Mouse (Mus musculus): Measurements from ENCODE around the gene Eif3f. TPM values are rescaled to one million over a fixed set of nuclear protein-coding genes. Genes with fewer than 3 reads are reported as not detected.

Gene Eif3f
- polyA plus RNA-seq, 1 experiment from 2014 or later = 90.8 TPM

DNA sequence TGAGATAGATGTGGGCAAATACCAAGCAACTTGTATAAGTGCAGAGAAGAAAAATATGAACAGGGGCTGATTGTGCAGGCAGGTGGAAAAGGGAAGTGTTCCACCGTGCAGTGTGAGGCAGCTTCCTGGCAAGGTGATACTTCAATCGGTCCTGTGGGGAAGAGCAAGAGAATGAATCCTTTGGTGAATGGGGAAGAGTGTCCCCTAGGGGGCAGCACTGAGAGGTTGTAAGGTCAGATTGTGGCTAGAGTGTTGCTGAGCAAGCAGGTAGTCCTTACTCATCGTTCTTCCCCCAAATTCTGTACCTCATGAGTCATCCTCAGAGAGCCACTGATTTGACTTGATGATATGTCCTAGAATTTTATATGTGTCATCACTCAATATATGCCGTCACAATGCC, 20.0 kb downstream of the Eif3f start:
- ATAC-seq (ENCODE audit: low FRiP score) = no peak
- no peak for DNase-seq (ENCODE audit: low spot score)
- Histone ChIP-seq H3K36me3 (replicated peaks; ENCODE audit: control insufficient read depth, insufficient read depth) (no peaks in the 10 kb centered on the region), H3K4me3 (replicated peaks; ENCODE audit: low read length) (no peak overlapping the region), H3K4me2 (replicated peaks) (no peak overlapping the region), H3K9ac (no peak overlapping the region), H3K4me1 (replicated peaks; ENCODE audit: control insufficient read depth, insufficient read depth, low read length) (0 out of 2 replicates have a peak, but pooled peaks cover 12% of the 10 kb centered on the region), H3K27me3 (ENCODE audit: control insufficient read depth, insufficient read depth, low read length) (peaks cover 21% of the 10 kb centered on the region), H3K27ac (no peak overlapping the region), H3K9me3 (ENCODE audit: control insufficient read depth, low read length) (no peaks in the 10 kb centered on the region)
- 72% methylated on average over 4 of the region's 4 CpGs for WGBS

- 81% methylated on average over 2 of the region's 2 CpGs for WGBS
- H3K4me2 ChIP-seq (replicated peaks) = no peak overlapping the region
- no peaks in the 10 kb centered on the region for H3K4me1 ChIP-seq (replicated peaks; ENCODE audit: control insufficient read depth, insufficient read depth, low read length)
- ATAC-seq (ENCODE audit: low FRiP score) (no peak), DNase-seq (ENCODE audit: low spot score) (no peak)
- no peaks in the 10 kb centered on the region for H3K36me3 ChIP-seq (replicated peaks; ENCODE audit: control insufficient read depth, insufficient read depth)
- H3K27me3 ChIP-seq (ENCODE audit: control insufficient read depth, insufficient read depth, low read length) = peaks cover under 1% of the 10 kb centered on the region; the same call in 1 of the 2 replicates
- H3K27ac ChIP-seq = no peak overlapping the region
- no peak overlapping the region for H3K4me3 ChIP-seq (replicated peaks; ENCODE audit: low read length)
- no peaks in the 10 kb centered on the region for H3K9me3 ChIP-seq (ENCODE audit: control insufficient read depth, low read length)
- no peak overlapping the region for H3K9ac ChIP-seq
These were observed 23.5 kb downstream of the Eif3f start for GRCm38 (mm10) chr7:108957734-108958133.

DNA sequence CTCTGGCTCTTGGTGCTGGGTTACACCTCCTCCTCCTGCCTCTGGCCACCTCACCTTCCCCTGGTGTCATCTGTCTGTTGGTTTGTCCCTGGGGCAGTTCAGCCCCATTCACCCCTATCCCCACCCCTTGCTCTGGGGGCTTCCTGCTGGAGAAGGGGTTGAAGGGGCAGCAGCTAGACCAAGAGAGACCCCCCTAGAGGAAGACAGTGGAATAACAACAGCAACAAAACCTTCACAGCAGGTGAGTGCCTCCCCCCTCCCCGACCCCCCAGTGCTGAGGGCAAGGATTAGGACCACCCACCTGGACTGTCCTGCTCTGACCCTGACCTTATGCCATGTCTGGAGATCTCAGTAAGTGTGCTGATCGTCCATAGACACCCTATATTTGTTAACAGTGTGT, 31.8 kb downstream of the Eif3f start:
- no peak overlapping the region for H3K27ac ChIP-seq
- H3K9me3 ChIP-seq (ENCODE audit: control insufficient read depth, low read length) = no peaks in the 10 kb centered on the region
- H3K27me3 ChIP-seq (ENCODE audit: control insufficient read depth, insufficient read depth, low read length) = no peaks in the 10 kb centered on the region
- no peak for DNase-seq (ENCODE audit: low spot score)
- no peak overlapping the region for H3K9ac ChIP-seq
- H3K4me3 ChIP-seq (replicated peaks; ENCODE audit: low read length) = no peak overlapping the region
- no peaks in the 10 kb centered on the region for H3K4me1 ChIP-seq (replicated peaks; ENCODE audit: control insufficient read depth, insufficient read depth, low read length)
- no peak for ATAC-seq (ENCODE audit: low FRiP score)
- H3K4me2 ChIP-seq (replicated peaks) = no peak overlapping the region
- H3K36me3 ChIP-seq (replicated peaks; ENCODE audit: control insufficient read depth, insufficient read depth) = no peaks in the 10 kb centered on the region
- 29% methylated on average over 2 of the region's 2 CpGs for WGBS

GRCm38 (mm10) chr7:108966742-108967362, 32.6 kb downstream of the Eif3f start:
- no peak overlapping the region for H3K9ac ChIP-seq
- DNase-seq (ENCODE audit: low spot score) (peak; percentile 82), ATAC-seq (ENCODE audit: low FRiP score) (peak; percentile 80)
- no peak overlapping the region for H3K27ac ChIP-seq
- H3K4me2 ChIP-seq (replicated peaks) = no peak overlapping the region
- no peaks in the 10 kb centered on the region for H3K27me3 ChIP-seq (ENCODE audit: control insufficient read depth, insufficient read depth, low read length)
- H3K36me3 ChIP-seq (replicated peaks; ENCODE audit: control insufficient read depth, insufficient read depth) = no peaks in the 10 kb centered on the region
- H3K4me3 ChIP-seq (replicated peaks; ENCODE audit: low read length) = no peak overlapping the region
- peaks cover 4% of the 10 kb centered on the region for H3K4me1 ChIP-seq (replicated peaks; ENCODE audit: control insufficient read depth, insufficient read depth, low read length)
- WGBS = 27% methylated on average over 7 of the region's 7 CpGs
- H3K9me3 ChIP-seq (ENCODE audit: control insufficient read depth, low read length) = no peaks in the 10 kb centered on the region

DNA sequence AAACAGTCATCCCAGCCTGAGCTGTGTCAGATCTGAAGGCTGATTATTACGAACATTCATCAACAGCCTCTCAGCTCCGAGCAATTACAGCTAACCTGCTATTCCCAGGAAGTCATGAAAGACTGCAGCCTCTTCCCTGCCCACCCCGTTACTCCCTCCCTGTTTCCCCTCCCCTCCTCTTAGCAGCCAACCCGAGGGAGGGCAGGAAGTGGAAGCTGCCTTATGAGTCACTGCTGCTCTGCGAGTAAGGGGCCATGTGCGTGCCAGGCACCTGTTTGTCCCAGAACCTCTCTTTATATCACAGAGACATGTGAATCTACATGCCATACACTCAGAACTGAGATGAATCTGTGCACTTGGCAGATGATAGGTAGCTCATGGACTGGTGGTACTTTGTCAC, 34.0 kb downstream of the Eif3f start:
- no peaks in the 10 kb centered on the region for H3K27me3 ChIP-seq (ENCODE audit: control insufficient read depth, insufficient read depth, low read length)
- peaks cover 16% of the 10 kb centered on the region for H3K4me1 ChIP-seq (replicated peaks; ENCODE audit: control insufficient read depth, insufficient read depth, low read length)
- no peaks in the 10 kb centered on the region for H3K9me3 ChIP-seq (ENCODE audit: control insufficient read depth, low read length)
- ATAC-seq (ENCODE audit: low FRiP score) = no peak
- WGBS = 54% methylated on average over 6 of the region's 6 CpGs
- H3K9ac ChIP-seq = no peak overlapping the region
- DNase-seq (ENCODE audit: low spot score) = no peak
- no peaks in the 10 kb centered on the region for H3K36me3 ChIP-seq (replicated peaks; ENCODE audit: control insufficient read depth, insufficient read depth)
- no peak overlapping the region for H3K27ac ChIP-seq
- H3K4me2 ChIP-seq (replicated peaks) = no peak overlapping the region
- no peak overlapping the region for H3K4me3 ChIP-seq (replicated peaks; ENCODE audit: low read length)

DNA sequence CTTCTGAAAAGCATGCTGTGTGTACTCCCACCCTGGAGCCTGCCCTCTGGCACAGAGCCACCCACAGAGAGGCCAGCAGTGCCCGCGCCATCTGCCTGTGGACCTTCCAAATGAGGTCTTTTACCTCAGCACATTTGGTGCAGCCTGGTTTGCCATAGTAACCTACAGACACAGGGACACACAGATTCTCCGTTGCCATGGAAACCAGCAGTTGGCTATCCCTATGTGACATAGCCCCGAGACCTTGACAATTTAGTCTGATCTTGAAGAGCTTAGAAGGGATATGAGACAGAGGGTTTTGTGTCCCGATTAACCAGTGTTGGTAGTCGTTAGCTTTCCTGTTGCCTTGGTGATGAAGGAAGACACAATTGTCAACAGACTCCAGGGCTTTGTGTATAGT, 38.1 kb downstream of the Eif3f start:
- Histone ChIP-seq H3K4me2 (replicated peaks) (no peak overlapping the region; the same call in 1 of the 2 replicates), H3K4me3 (replicated peaks; ENCODE audit: low read length) (no peak overlapping the region), H3K4me1 (replicated peaks; ENCODE audit: control insufficient read depth, insufficient read depth, low read length) (peaks cover 18% of the 10 kb centered on the region), H3K9me3 (ENCODE audit: control insufficient read depth, low read length) (no peaks in the 10 kb centered on the region), H3K27ac (peak overlapping the region; percentile 73), H3K27me3 (ENCODE audit: control insufficient read depth, insufficient read depth, low read length) (no peaks in the 10 kb centered on the region), H3K9ac (no peak overlapping the region), H3K36me3 (replicated peaks; ENCODE audit: control insufficient read depth, insufficient read depth) (no peaks in the 10 kb centered on the region)
- DNase-seq (ENCODE audit: low spot score) (peak; percentile 74), ATAC-seq (ENCODE audit: low FRiP score) (peak; percentile 88)
- 19% methylated on average over 6 of the region's 6 CpGs for WGBS

DNA sequence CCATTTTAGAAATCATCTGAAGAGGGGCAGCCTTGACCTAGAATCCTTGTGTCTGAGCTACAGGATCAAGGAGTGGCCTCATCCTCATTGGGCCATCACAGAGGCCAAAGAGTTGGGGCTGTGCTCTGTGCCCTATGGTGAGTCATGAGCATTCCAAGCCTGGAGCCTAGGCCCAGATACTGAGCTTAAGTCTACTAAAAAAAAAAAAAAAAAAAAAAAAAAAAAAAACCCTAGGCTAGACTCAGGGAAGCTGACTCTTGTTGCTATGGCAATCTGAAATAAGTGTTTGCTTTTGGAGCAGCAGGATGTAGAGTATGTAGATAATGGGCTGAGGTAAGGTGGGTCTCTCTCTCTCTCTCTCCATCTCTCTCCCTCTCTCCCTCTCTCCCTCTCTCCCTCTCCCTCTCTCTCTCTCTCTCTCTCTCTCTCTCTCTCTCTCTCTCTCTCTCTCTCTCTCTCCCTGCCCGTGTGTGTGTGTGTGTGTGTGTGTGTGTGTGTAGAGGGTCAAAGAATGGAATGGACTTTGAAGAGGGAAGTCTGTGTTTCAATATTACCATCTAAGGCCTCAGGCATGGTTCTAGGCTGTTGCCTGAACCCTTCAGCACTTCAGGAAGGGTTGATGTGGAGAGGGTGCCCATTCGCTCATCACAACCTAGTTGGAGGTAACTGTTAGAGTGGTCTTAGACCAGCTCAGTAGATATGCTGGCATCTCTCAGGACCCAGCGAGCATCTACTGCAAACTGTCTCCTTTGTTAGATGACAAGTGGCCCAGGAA, 51.9 kb downstream of the Eif3f start:
- Histone ChIP-seq H3K27me3 (ENCODE audit: control insufficient read depth, insufficient read depth, low read length) (no peaks in the 10 kb centered on the region), H3K4me2 (replicated peaks) (no peak overlapping the region), H3K9me3 (ENCODE audit: control insufficient read depth, low read length) (no peaks in the 10 kb centered on the region), H3K4me1 (replicated peaks; ENCODE audit: control insufficient read depth, insufficient read depth, low read length) (no peaks in the 10 kb centered on the region), H3K9ac (no peak overlapping the region), H3K27ac (no peak overlapping the region), H3K4me3 (replicated peaks; ENCODE audit: low read length) (no peak overlapping the region), H3K36me3 (replicated peaks; ENCODE audit: control insufficient read depth, insufficient read depth) (no peaks in the 10 kb centered on the region)
- DNase-seq (ENCODE audit: low spot score) (no peak), ATAC-seq (ENCODE audit: low FRiP score) (no peak)
- 92% methylated on average over 2 of the region's 3 CpGs for WGBS

GRCm38 (mm10) chr7:108991207-108991606, 57.0 kb downstream of the Eif3f start:
- DNase-seq (ENCODE audit: low spot score) (no peak), ATAC-seq (ENCODE audit: low FRiP score) (no peak)
- Histone ChIP-seq H3K4me2 (replicated peaks) (no peak overlapping the region), H3K4me1 (replicated peaks; ENCODE audit: control insufficient read depth, insufficient read depth, low read length) (no peaks in the 10 kb centered on the region), H3K9ac (no peak overlapping the region), H3K36me3 (replicated peaks; ENCODE audit: control insufficient read depth, insufficient read depth) (no peaks in the 10 kb centered on the region), H3K27me3 (ENCODE audit: control insufficient read depth, insufficient read depth, low read length) (no peaks in the 10 kb centered on the region), H3K27ac (no peak overlapping the region), H3K4me3 (replicated peaks; ENCODE audit: low read length) (no peak overlapping the region), H3K9me3 (ENCODE audit: control insufficient read depth, low read length) (no peaks in the 10 kb centered on the region)
- 93% methylated on average over 9 of the region's 9 CpGs for WGBS

Measured in hindbrain, embryonic 14.5 days (tissue).